Mouse (Mus musculus) lung, postnatal 0 days (tissue): ENCODE results near the gene Atrip.

Experiments
- CTCF ChIP-seq: IDR thresholded peaks from 2 replicates; pipeline ENCODE4 v1.5.1; 2016; ENCODE audit warnings: antibody characterized with exemption, mild to moderate bottlenecking
- EP300 ChIP-seq: IDR thresholded peaks from 2 replicates; pipeline ENCODE4 v1.6.1; 2016; ENCODE audit warnings: antibody characterized with exemption, mild to moderate bottlenecking, control low read depth

DNA sequence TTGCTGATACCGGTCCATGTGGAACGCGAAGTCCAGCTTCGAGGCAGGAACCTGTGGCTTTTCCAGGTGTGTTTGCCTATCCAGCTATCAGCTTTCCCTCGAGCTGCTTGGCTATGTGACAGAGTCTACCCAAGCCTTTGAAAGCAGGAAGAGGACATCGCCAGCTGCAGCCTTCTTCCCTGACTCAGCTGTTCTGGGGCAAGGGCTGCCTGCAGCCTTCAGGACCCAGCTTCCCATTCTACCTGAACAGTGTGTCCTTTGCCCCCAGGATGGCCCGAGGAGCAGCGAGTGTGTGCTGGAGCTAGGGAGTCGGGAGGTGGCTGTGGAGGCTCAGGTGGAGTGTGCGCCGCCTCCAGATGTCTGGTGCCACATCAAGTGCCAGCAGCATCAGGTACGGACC is 31.7 kb upstream of the Atrip start:
- no peak for TF ChIP-seq CTCF
- TF ChIP-seq EP300: no peak
